9 mouse cellular contexts compared by ENCODE assay signal in genomic region chr15:99670154-99670821, GRCm38 (mm10). TPM values are rescaled to one million over a fixed set of nuclear protein-coding genes. Genes with fewer than 3 reads are reported as not detected.
DNase-seq lines count a peak whose midpoint lies in the region; ATAC-seq lines count a peak whose summit lies in the region.
"Had no signal": no experiment of that assay in that cellular context is flagged by ENCODE, and none has a peak within 500 bp of the region (broad histone marks: within the 10 kb centered on the region; RNA-seq: fewer than 3 reads in every experiment).

Gene Asic1 (plus strand): TSS chr15:99670368.

- peak within 1 kb of the TSS; percentile 69 for H3K4me2 ChIP-seq in hindbrain, embryonic 14.5 days (replicated peaks)

- peak; percentile 66 for ATAC-seq in hindbrain, embryonic 14.5 days (ENCODE audit: low FRiP score)
- ATAC-seq in erythroid progenitor cell, adult 5-6 weeks (replicated peaks; ENCODE audit: low FRiP score, poor library complexity, severe bottlenecking): no peak

- H3K27ac ChIP-seq in hindbrain, embryonic 14.5 days: peak within 1 kb of the TSS; percentile 92

- H3K4me3 ChIP-seq in hindbrain, embryonic 14.5 days (replicated peaks; ENCODE audit: low read length): peak within 1 kb of the TSS; percentile 90
- H3K4me3 ChIP-seq: erythroblast, embryonic 14.5 days had no signal

- peaks cover 19% of the 10 kb centered on the region; the same call in 1 of the 2 replicates for H3K36me3 ChIP-seq in hindbrain, embryonic 14.5 days (replicated peaks; ENCODE audit: control insufficient read depth, insufficient read depth)

- no peaks in the 10 kb centered on the region for H3K9me3 ChIP-seq in hindbrain, embryonic 14.5 days (ENCODE audit: control insufficient read depth, low read length)

- peak; percentile 86 for DNase-seq in NIH3T3 (ENCODE audit: low read depth)
- peak; percentile 86 for DNase-seq in cerebellum, adult 9-10 months
- DNase-seq in frontal cortex, postnatal 36 days (ENCODE audit: low spot score in 2 of 2): peak; percentile 76 to 79
- peak; percentile 67 for DNase-seq in hindbrain, embryonic 14.5 days (ENCODE audit: low spot score)
- DNase-seq in left cerebral cortex, adult 18-20 months (ENCODE audit: low spot score in 2 of 2): peak; percentile 63 to 80
- peak; percentile 41 for DNase-seq in lung, postnatal 25 days (ENCODE audit: low spot score)
- DNase-seq in right cerebral cortex, postnatal 14 days: peak; percentile 71

- peak within 1 kb of the TSS; percentile 99 for H3K9ac ChIP-seq in hindbrain, embryonic 14.5 days

- H3K27me3 ChIP-seq in hindbrain, embryonic 14.5 days (ENCODE audit: control insufficient read depth, insufficient read depth, low read length): no peaks in the 10 kb centered on the region

- under 1% methylated on average over 60 of the region's 74 CpGs for WGBS in hindbrain, embryonic 14.5 days

- H3K4me1 ChIP-seq in hindbrain, embryonic 14.5 days (replicated peaks; ENCODE audit: control insufficient read depth, insufficient read depth, low read length): peaks cover 49% of the 10 kb centered on the region

RNA-seq across cellular contexts. Expression of gene Asic1, which starts in this region (rescaled TPM):
- polyA plus RNA-seq in hindbrain, embryonic 14.5 days (2014; fragmentation: Nextera tagmentation; extraction: Ambion mirVana): 49.7 and 51.7 TPM in 2 replicates
- total RNA-seq in left cerebral cortex, adult 18-20 months (2021): 10 to 100 TPM; 62.7 to 75.8 TPM
- not detected in 2 replicates for total RNA-seq in erythroid progenitor cell, adult 5-6 weeks (2015; ENCODE audit: low replicate concordance)
- total RNA-seq in erythroid progenitor cell, adult 5-6 weeks (2017; ENCODE audit: low replicate concordance): not detected in 2 replicates
- polyA plus RNA-seq: erythroblast, embryonic 14.5 days had no signal

Comparison
In these comparisons a context has a peak if more than half of its experiments do, and no peak if none do; other contexts are left out.
1. RNA of gene Asic1 (total RNA-seq): 62.7 to 75.8 TPM in left cerebral cortex, adult 18-20 months; not detected in erythroid progenitor cell, adult 5-6 weeks; every median in the first group is over 10 times any median in the second.
2. Peak in every context shown above with its lines, with median percentiles within 50 percentile points of each other: DNase-seq.